Mouse (Mus musculus): ENCODE data around the gene Mthfd1l. TPM values are rescaled to one million over a fixed set of nuclear protein-coding genes. Genes with fewer than 3 reads are reported as not detected.

Gene Mthfd1l
- polyA plus RNA-seq, 1 experiment from 2014 or later = 19.1 TPM

- CTCF ChIA-PET = interaction anchor here (1.0 kb wide), 1 partner anchor 10 kb away, joined by 3 read pairs; no protein-coding TSS in a partner anchor
- no peaks in the 10 kb centered on the region for H3K27me3 ChIP-seq
- POLR2A ChIA-PET = interaction anchor here (1.3 kb wide), 1 partner anchor 52 kb away, joined by 3 read pairs; no protein-coding TSS in a partner anchor
- in situ Hi-C loops (cut with MboI; ENCODE audit: low pct_unique_long_range_greater_than_20kb) = no loop called here
- no peak for DNase-seq (ENCODE audit: low read depth, low spot score)
- ATAC-seq = no peak
- TF ChIP-seq CTCF (IDR thresholded peaks at IDR 0.05) = no peak
These were observed 238.1 kb downstream of the Mthfd1l start for GRCm38 (mm10) chr10:4211067-4211447.

Other genes starting within 250 kb of the Mthfd1l start
- 0.05 TPM for gene Plekhg1, start 232.8 kb upstream of the Mthfd1l start, polyA plus RNA-seq (2021)

Data from Patski (cell line).